Mouse (Mus musculus) midbrain, embryonic 13.5 days (tissue): ENCODE measurements around the gene Zswim7. TPM values are rescaled to one million over a fixed set of nuclear protein-coding genes. Genes with fewer than 3 reads are reported as not detected.
A peak's percentile ranks its signal among the peaks of the same experiment; 100 is the strongest.
"Not testable (repeated sequence)": the region's sequence is repeated elsewhere in the genome, so short reads cannot be mapped to it uniquely, and the experiment has no call there.

ENCODE experiments used
- ATAC-seq: fragments of 200-750 bp; cut with Nextera tagmentation; 2 replicates; pipeline ENCODE4 v1.8.0; 2017; ENCODE audit warnings: mild to moderate bottlenecking, moderate TSS enrichment, moderate library complexity
- H3K27ac ChIP-seq: fragments of 300-500 bp; sonication (generic); 2 replicates; pipeline ENCODE4 v1.5.1; 2015; ENCODE audit warnings: inconsistent platforms, mild to moderate bottlenecking, moderate library complexity
- H3K27me3 ChIP-seq: fragments of 300-500 bp; sonication (generic); 2 replicates; pipeline ENCODE4 v1.6.1; 2015; ENCODE audit warnings: mild to moderate bottlenecking, inconsistent platforms
- H3K36me3 ChIP-seq: fragments of 300-500 bp; sonication (generic); 2 replicates; pipeline ENCODE4 v1.6.1; 2015; ENCODE audit warnings: mild to moderate bottlenecking, inconsistent platforms
- H3K4me1 ChIP-seq: fragments of 300-500 bp; sonication (generic); replicated peaks from 2 replicates; pipeline ENCODE4 v1.6.1; 2015; ENCODE audit warnings: inconsistent platforms
- H3K4me2 ChIP-seq: fragments of 300-500 bp; sonication (generic); replicated peaks from 2 replicates; pipeline ENCODE4 v1.6.1; 2015; ENCODE audit warnings: moderate library complexity, mild to moderate bottlenecking, inconsistent platforms
- H3K4me3 ChIP-seq: fragments of 300-500 bp; sonication (generic); replicated peaks from 2 replicates; pipeline ENCODE4 v1.5.1; 2015; ENCODE audit warnings: mild to moderate bottlenecking, inconsistent platforms
- H3K9ac ChIP-seq: fragments of 300-500 bp; sonication (generic); replicated peaks from 2 replicates; pipeline ENCODE4 v1.6.1; 2015; ENCODE audit warnings: mild to moderate bottlenecking, inconsistent platforms
- H3K9me3 ChIP-seq: fragments of 300-500 bp; sonication (generic); 2 replicates; pipeline ENCODE4 v1.6.1; 2016; ENCODE audit warnings: mild to moderate bottlenecking, inconsistent platforms
- WGBS: fragments of 180-500 bp; shearing (Covaris S2); methylation state at CpG from one replicate; pipeline ENCODE4 v1.1.7; 2015; 5-methylcytosine and 5-hydroxymethylcytosine counted together
- polyA plus RNA-seq: library from polyadenylated mRNA; unstranded; fragments of >200 nt; fragmentation: Nextera tagmentation; extraction: Ambion mirVana; gene quantifications from 2 replicates; pipeline ENCODE4 v1.2.1, GENCODE M21; 2015

The Zswim7 gene
- polyA plus RNA-seq = 9.4 and 12.0 TPM in 2 replicates

DNA sequence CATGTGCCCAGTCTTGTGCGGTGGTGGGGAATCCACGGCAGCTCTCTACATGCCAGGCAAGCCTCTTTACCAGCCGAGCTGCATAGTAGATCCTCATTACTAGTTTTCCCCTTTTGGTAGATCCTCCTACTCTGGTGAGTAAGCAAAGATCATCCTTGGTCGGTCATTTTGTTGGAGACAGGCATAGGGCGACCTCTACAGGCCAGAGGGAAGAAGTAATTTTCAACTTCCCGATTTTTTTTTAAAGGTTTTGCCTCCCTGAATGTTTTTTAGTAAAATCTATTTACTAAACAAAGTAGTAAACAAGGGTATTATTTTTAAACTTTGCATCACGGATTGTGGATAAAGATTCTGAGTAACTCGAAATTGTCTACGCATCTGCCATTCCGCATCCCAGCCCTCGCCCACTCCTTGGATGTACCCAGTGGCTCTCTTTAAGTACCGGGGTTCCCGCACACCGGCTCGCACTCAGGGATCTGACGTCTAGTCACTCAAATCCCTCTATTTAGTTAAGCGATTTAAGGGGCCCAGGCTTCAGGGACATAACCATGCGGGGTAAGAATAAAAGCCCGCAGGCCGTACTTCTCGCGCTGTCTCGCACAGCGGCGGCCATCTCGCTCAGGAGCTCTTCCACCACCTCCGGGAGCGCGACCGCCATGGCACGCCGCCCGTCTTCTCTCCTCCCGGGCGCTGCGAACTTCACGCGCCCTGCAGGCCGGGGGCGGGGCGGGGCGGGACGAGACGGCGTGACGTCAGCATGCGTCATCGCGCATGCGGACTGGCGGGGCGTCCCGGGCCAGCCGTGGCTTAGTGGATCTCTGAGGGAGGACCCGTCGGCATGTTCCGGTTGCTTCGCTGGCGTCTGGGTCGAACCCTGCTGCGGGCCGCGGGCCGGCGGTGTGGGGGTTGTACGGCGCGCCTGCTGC lies at the start of gene Zswim7, which contains the start of gene Ttc19:
Gene Zswim7 (minus strand): TSS at position 701 of the 926 bp plus-strand sequence.
Gene Ttc19 (plus strand): TSS at position 799 of the 926 bp plus-strand sequence.
- Histone ChIP-seq H3K4me3 (peak within 1 kb of the TSS; percentile 77), H3K27ac (peak within 1 kb of the TSS; percentile 88), H3K36me3 (peaks cover 23% of the 10 kb centered on the region), H3K27me3 (no peaks in the 10 kb centered on the region), H3K4me2 (peak within 1 kb of the TSS; percentile 72), H3K9me3 (no peaks in the 10 kb centered on the region), H3K4me1 (peaks cover 10% of the 10 kb centered on the region), H3K9ac (peak within 1 kb of the TSS; percentile 86)
- peak; percentile 96 for ATAC-seq
- WGBS = under 1% methylated on average over 47 of the region's 68 CpGs

DNA sequence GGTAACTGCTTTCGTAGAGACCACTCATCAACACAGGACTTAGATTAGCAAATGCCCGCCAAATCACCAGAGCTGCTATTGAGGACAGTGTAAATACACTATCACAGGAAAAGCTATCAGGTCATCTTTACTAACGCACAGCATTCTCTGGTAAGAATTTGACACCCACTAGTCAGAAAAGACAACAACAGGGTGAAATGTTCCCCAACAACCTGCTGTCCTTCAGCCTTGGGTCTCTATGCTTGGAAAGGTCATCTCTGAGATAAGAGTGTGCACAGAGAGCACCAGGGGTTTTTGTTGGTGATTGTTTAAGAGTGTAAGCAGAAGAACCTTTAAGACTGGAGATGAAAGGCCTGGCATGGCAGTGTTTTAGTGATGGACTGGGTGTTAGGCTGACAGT lies 42.5 kb upstream of the Zswim7 start:
- Histone ChIP-seq H3K36me3 (peaks cover 83% of the 10 kb centered on the region), H3K4me3 (no peak overlapping the region), H3K27ac (no peak overlapping the region), H3K9me3 (no peaks in the 10 kb centered on the region), H3K4me2 (no peak overlapping the region), H3K9ac (no peak overlapping the region), H3K27me3 (no peaks in the 10 kb centered on the region), H3K4me1 (no peaks in the 10 kb centered on the region)
- ATAC-seq = no peak
- WGBS = 91% methylated on average over 3 of the region's 3 CpGs

DNA sequence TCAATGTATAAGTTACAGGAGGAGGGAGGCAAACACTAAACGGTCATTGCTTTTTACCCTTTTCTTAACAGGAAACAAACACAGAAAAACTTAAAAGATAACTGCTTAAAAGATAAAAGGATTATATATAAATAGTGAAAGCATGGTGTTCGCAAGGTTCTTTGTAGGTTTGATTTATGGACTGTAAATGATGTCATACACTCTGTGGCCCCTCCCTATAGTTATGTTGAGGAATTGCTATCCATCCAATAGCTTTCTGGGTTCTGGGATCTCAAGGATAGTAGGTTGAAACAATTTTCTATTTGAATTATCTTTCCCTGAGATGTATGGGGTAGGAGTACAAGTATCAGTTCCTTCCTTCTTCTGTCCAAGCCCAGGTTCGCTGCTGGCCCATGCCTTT lies 38.9 kb upstream of the Zswim7 start:
- ATAC-seq = no peak
- Histone ChIP-seq H3K9me3 (no peaks in the 10 kb centered on the region), H3K4me3 (no peak overlapping the region), H3K4me2 (no peak overlapping the region), H3K27me3 (no peaks in the 10 kb centered on the region), H3K36me3 (peaks cover 85% of the 10 kb centered on the region), H3K27ac (no peak overlapping the region), H3K4me1 (no peaks in the 10 kb centered on the region), H3K9ac (no peak overlapping the region)
- WGBS = 97% methylated on average over 3 of the region's 3 CpGs

DNA sequence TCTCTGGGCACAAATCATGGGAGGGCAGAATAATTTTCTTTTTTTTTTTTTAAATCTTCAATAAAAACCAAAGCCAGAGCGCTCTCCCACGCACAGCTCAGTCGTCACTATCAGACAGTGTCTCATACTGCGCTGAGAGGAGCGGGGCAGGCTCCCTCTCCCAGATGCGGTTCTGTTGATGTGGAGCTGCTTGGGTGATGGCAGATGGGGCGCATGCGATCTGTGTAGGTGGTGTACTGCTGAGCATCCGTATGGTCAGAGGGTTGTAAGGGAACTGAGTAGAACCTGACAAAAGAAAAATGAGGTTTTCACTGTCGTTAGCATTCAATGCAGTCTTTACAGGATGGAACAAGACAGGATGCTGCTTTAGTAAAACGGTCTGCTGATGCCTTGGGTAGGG lies 36.6 kb upstream of the Zswim7 start:
- no peaks in the 10 kb centered on the region for H3K9me3 ChIP-seq

DNA sequence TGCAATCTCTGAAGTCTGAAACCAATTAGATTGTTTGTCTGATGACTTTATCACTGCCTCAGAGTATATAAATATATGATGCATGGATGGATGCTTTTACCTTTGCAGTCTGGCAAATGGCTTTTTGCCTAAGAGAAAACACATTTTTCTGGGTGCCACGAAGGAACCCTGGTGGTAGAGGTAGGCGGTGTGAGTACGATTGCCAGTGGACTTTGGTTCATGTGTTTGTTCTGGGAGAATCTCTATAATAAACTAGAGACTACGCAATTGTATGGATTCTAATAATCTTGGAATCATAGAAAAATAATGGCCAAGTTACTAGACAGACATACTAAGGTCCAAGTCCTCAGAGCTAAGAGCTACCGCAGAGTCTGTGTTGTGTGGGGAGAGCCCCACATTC lies 33.8 kb upstream of the Zswim7 start:
- H3K4me2 ChIP-seq = no peak overlapping the region
- WGBS = 95% methylated on average over 5 of the region's 5 CpGs
- peaks cover 81% of the 10 kb centered on the region for H3K36me3 ChIP-seq
- no peaks in the 10 kb centered on the region for H3K27me3 ChIP-seq
- no peaks in the 10 kb centered on the region for H3K4me1 ChIP-seq
- no peaks in the 10 kb centered on the region for H3K9me3 ChIP-seq
- H3K27ac ChIP-seq = no peak overlapping the region
- no peak for ATAC-seq
- H3K4me3 ChIP-seq = no peak overlapping the region
- no peak overlapping the region for H3K9ac ChIP-seq

More for the DNA sequence above, 36.6 kb upstream of the Zswim7 start:
- Histone ChIP-seq H3K27me3 (no peaks in the 10 kb centered on the region), H3K27ac (no peak overlapping the region), H3K4me2 (no peak overlapping the region), H3K4me1 (no peaks in the 10 kb centered on the region), H3K4me3 (no peak overlapping the region), H3K36me3 (peaks cover 89% of the 10 kb centered on the region), H3K9ac (no peak overlapping the region)
- WGBS = 92% methylated on average over 11 of the region's 11 CpGs
- no peak for ATAC-seq

DNA sequence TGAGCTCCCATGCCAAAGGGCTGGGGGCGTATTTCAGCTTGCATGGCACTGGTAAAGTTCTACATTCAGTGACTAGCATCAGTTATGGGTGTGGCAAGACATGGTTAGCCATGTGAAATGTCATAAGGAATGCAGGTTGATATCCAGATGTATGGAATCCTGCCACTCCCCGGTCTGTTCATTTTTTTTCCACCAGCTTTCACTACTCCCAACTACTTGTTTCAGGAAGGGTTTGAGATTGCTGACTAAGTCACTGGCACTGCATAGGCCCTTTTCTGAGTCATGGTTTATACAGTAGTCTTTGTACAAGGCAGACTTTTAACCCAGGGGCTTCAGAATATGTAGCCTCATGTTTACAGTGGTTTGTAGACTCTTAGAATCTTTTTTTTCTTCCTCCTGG lies 28.1 kb upstream of the Zswim7 start:
- ATAC-seq = no peak
- no peak overlapping the region for H3K27ac ChIP-seq
- no peaks in the 10 kb centered on the region for H3K27me3 ChIP-seq
- peaks cover 60% of the 10 kb centered on the region for H3K36me3 ChIP-seq
- no peak overlapping the region for H3K9ac ChIP-seq
- no peak overlapping the region for H3K4me2 ChIP-seq
- H3K4me3 ChIP-seq = no peak overlapping the region
- no peaks in the 10 kb centered on the region for H3K9me3 ChIP-seq
- no peaks in the 10 kb centered on the region for H3K4me1 ChIP-seq
- WGBS = 100% methylated on average over 2 of the region's 2 CpGs

DNA sequence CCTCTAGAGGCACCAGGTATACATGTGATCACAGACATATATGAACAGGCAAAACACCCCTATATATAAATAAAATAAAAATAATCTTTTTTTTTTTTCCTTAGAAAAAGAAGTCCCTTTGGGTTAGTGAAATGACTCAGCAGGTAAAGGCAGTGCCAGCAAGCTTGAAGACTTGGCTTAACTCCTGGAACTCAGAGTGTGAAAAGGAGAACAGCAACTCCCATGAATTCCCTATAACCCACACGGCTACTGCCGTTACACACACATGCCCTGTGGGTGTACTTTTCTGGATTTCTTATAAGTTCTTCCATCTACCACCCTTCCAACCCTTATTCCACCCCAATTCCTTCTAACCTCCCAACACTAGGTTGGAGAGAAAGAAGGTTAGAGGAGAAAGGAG lies 24.7 kb upstream of the Zswim7 start:
- WGBS = 100% methylated on average over 2 of the region's 2 CpGs
- ATAC-seq = no peak
- Histone ChIP-seq H3K4me3 (no peak overlapping the region), H3K4me1 (no peaks in the 10 kb centered on the region), H3K4me2 (no peak overlapping the region), H3K27me3 (no peaks in the 10 kb centered on the region), H3K9me3 (no peaks in the 10 kb centered on the region), H3K36me3 (peaks cover 32% of the 10 kb centered on the region), H3K9ac (no peak overlapping the region), H3K27ac (no peak overlapping the region)

DNA sequence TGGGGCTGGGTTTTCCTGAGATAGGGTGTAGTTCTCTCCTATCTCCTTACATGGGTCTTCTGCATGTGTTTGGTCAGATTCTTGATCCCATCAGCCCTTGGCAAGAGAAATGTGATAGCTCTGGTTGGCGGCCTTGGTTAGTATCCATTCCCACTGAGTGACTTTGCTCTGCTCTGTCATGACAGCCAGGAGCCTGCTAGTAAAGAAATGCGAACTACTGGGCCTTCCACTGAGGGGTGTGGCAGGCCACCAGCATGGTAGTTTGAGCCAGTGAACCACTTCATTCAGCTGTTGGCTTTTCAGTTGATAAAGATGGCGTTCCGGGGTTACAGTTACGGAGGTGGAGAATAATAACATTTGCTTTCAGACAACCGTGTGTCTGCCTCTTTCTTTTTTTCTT lies 17.7 kb upstream of the Zswim7 start:
- H3K9ac ChIP-seq = no peak overlapping the region
- H3K4me2 ChIP-seq = no peak overlapping the region
- no peak for ATAC-seq
- H3K27ac ChIP-seq = no peak overlapping the region
- 85% methylated on average over 6 of the region's 6 CpGs for WGBS
- H3K4me1 ChIP-seq = 0 out of 2 replicates have a peak, but pooled peaks cover 3% of the 10 kb centered on the region
- H3K36me3 ChIP-seq = peaks cover 24% of the 10 kb centered on the region
- no peaks in the 10 kb centered on the region for H3K27me3 ChIP-seq
- no peaks in the 10 kb centered on the region for H3K9me3 ChIP-seq
- H3K4me3 ChIP-seq = no peak overlapping the region

DNA sequence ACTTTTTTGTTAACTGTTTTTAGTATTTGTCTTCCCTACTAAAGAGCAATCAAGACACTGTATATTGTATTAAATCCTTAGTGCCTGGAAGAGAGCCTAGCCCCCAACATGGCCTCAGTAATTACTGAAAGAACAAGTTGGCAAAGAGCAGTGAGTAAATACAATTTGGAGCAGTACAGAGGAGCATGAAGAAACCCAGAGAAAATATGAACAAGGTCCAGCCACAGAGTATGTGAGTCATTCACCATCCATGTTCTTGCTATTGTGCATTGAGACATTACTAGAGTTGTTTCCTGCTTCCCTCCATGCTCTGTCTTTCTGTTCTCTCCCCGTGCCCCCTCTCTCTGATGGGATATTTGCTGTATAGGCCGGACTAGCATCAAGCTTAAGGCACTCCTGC lies 12.9 kb upstream of the Zswim7 start:
- H3K4me3 ChIP-seq = no peak overlapping the region
- no peak overlapping the region for H3K9ac ChIP-seq
- H3K9me3 ChIP-seq = no peaks in the 10 kb centered on the region
- peaks cover 55% of the 10 kb centered on the region for H3K36me3 ChIP-seq
- no peak overlapping the region for H3K4me2 ChIP-seq
- no peaks in the 10 kb centered on the region for H3K27me3 ChIP-seq
- 89% methylated on average over 2 of the region's 2 CpGs for WGBS
- 0 out of 2 replicates have a peak, but pooled peaks cover 3% of the 10 kb centered on the region for H3K4me1 ChIP-seq
- ATAC-seq = no peak
- H3K27ac ChIP-seq = no peak overlapping the region

DNA sequence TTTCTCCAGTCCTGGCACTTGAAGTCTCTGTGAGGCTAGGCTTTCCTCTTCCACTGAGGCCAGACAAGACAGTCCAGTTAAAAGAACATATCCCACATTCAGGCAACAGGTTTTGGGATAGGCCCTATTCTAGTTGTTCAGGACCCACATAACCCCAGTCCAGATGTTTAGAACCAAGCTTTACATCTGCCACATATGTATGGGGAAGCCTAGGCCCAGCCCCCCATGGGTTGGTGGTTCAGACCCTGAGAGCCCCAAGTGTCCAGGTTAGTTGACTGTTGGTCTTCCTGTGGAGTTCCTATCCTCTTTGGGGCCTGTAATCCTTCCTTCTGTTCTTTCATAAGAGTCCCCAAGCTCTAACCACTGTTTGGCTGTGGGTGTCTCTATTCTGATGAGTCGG lies 6.5 kb upstream of the Zswim7 start:
- no peaks in the 10 kb centered on the region for H3K9me3 ChIP-seq
- ATAC-seq = no peak
- peaks cover 2% of the 10 kb centered on the region for H3K4me1 ChIP-seq
- H3K27me3 ChIP-seq = no peaks in the 10 kb centered on the region
- H3K9ac ChIP-seq = no peak overlapping the region
- peaks cover 71% of the 10 kb centered on the region for H3K36me3 ChIP-seq
- H3K27ac ChIP-seq = no peak overlapping the region
- H3K4me3 ChIP-seq = no peak overlapping the region
- H3K4me2 ChIP-seq = no peak overlapping the region
- WGBS = 96% methylated on average over 1 of the region's 1 CpGs

DNA sequence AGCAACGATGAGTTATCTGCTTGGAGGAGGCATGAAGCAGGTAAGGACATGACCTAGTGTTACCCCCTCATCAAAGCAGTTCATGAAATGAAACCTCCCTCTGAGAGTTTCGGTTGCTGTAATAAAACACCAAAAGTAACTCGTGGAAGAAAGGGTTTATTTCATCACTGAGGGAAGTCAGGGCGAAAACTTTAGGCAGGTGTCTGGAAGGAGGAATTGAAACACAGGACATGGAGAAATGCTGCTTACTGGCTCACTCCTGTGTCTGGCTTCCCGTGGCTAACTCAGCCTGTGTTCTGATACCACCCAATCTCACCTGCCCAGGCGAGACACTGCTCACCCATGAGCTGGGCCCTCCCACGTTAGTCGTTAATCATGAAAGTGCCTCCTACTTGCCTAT lies 3.8 kb upstream of the Zswim7 start:
- Histone ChIP-seq H3K27ac (no peak overlapping the region), H3K9me3 (no peaks in the 10 kb centered on the region), H3K4me1 (peaks cover 10% of the 10 kb centered on the region), H3K9ac (no peak overlapping the region), H3K4me2 (no peak overlapping the region), H3K36me3 (peaks cover 58% of the 10 kb centered on the region), H3K4me3 (no peak overlapping the region), H3K27me3 (no peaks in the 10 kb centered on the region)
- ATAC-seq = no peak
- 92% methylated on average over 8 of the region's 8 CpGs for WGBS

DNA sequence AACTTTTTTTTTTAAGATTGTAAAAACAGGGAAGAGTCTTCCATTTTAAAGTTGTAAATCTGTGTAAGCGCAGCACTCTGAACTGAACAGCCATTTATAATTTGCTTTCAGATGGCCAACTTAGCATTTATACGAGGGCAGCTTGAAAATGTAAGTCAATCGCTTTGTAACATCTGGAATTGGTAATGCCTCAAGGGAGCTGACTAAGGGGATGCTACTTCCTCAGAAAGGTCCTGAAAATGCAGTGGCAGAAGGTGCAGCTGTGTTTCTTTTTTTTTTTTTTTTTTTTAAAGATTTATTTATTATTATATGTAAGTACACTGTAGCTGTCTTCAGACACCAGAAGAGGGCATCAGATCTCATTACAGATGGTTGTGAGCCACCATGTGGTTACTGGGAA lies 2.8 kb upstream of the Zswim7 start:
- not testable (repeated sequence) for H3K4me2 ChIP-seq, H3K4me3 ChIP-seq, H3K27ac ChIP-seq, ATAC-seq, H3K9me3 ChIP-seq, H3K9ac ChIP-seq, H3K27me3 ChIP-seq
- Histone ChIP-seq H3K36me3 (peaks cover 51% of the 10 kb centered on the region), H3K4me1 (peaks cover 10% of the 10 kb centered on the region)
- 86% methylated on average over 3 of the region's 3 CpGs for WGBS
